Mouse (Mus musculus): ENCODE data around the gene 2410131K14Rik. TPM values are rescaled to one million over a fixed set of nuclear protein-coding genes. Genes with fewer than 3 reads are reported as not detected.

The 2410131K14Rik gene
- polyA plus RNA-seq, 1 experiment from 2014 or later = 1.6 TPM

Other genes starting within 250 kb of the 2410131K14Rik start
- gene Tesc, start 217.5 kb upstream of the 2410131K14Rik start, polyA plus RNA-seq (2015; fragmentation: Nextera tagmentation; extraction: Ambion mirVana) = 1.5 and 1.8 TPM in 2 replicates
- gene Fbxw8, start 89.8 kb upstream of the 2410131K14Rik start, polyA plus RNA-seq (2015; fragmentation: Nextera tagmentation; extraction: Ambion mirVana) = 8.7 and 10.0 TPM in 2 replicates
- 0.01 TPM in 1 of 2 replicates, not detected in the other for gene Hrk, start 80.6 kb upstream of the 2410131K14Rik start, polyA plus RNA-seq (2015; fragmentation: Nextera tagmentation; extraction: Ambion mirVana)
- gene Rnft2, start 111 bp upstream of the 2410131K14Rik start, polyA plus RNA-seq (2015; fragmentation: Nextera tagmentation; extraction: Ambion mirVana) = 0.29 and 0.41 TPM in 2 replicates

Measured in liver, embryonic 13.5 days (tissue).